Mouse (Mus musculus) monocyte, adult 5-6 weeks (primary cell): ENCODE data around the gene Hmgb4. TPM values are rescaled to one million over a fixed set of nuclear protein-coding genes. Genes with fewer than 3 reads are reported as not detected.

Experiments used
- ATAC-seq: fragments of 153-309, 156-312 bp; replicated peaks from 2 replicates; pipeline ENCODE4 v1.8.0; 2017; ENCODE audit warnings: mild to moderate bottlenecking; ENCODE audit not compliant: low TSS enrichment, insufficient number of reproducible peaks, severe bottlenecking, poor library complexity, low FRiP score
- total RNA-seq: library from RNA; stranded (forward); fragments of 200-1000, 200-491, 200-594 nt; gene quantifications from 3 replicates; pipeline ENCODE4 v1.2.3, GENCODE M21; 2017

Gene Hmgb4
- total RNA-seq, 1 experiment from 2014 or later: 3.5 TPM

DNA sequence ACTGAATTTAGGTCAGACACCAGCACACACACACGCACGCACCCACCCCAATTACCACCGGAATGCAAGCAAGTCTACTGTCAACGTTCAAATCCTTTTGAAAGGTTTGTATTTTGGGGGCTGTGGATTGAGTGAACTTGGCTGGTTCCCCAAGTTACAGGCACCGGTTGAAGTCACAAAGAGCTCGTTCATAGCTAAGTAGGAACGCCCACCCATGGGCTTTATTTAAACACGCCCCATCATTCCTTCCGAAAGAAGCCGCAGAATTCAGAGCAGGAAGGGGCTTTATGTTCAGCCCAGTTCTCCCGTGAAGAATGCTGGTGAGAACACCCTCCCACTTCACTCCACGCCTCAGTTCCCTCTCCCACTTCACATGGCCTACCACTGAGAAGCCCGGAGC is 27.3 kb downstream of the Hmgb4 start:
- ATAC-seq: no peak

DNA sequence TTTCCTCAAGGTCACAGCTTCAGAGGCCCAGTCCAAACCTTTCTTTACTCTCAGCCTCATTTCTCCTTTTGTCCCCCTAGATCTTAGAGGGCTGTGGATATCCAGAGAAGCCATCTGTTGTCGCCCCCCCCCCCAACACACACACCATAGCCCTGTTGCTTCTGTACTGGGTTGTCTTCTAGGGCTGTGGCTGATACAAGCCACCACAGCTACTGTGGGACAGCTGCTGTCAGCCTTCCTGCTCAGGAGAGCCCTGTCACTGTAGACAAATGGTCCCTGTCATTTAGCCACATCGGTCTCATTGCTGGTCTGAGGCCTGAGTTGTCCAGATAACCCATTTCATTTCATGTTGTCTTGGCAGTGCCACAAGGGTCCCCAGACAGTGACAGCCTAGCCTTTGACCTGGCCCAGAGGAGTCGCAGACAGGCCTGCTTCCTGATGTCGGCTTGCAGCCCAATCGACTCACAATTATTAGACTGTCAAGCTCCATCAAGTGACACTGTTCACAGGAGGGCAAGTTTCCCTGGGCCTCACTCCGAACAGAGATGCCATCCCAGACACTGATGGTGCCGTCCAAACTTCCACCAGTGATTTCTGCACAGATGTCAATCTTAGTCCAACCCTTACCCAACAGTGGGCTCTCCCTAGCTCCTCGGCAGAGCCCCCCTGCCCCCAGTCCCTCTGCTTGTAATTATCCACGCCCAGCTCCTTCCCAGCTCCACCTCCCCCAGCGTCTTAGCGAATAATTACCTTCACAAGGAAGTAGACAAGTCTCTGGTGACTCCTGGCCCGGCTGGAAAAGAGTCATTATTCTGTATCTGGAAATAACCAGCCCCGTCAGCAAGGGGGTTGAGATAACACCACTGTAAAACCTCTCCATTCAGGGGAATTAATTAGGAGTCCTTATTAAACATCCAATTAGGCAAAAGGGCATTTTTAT is 33.1 kb downstream of the Hmgb4 start:
- no peak for ATAC-seq

DNA sequence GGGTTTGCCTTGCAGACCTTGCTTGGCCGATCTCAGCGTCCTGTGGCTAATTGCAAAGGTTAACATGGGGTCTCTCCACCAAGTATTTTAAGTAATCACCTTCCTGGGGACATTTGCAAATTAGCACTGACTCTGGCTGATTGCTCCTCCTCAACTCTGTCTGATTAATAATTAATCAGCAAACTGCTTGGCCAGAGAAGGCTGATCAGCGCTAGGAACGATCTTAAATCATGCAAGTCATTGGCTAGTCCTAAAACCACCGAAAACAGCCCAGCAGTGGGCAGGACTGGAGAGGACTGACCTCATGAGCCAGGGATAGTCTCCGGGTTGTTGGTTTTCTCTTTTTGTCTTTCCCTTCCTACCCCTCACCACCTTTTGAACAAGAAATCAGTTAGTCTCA is 36.3 kb downstream of the Hmgb4 start:
- ATAC-seq: no peak

DNA sequence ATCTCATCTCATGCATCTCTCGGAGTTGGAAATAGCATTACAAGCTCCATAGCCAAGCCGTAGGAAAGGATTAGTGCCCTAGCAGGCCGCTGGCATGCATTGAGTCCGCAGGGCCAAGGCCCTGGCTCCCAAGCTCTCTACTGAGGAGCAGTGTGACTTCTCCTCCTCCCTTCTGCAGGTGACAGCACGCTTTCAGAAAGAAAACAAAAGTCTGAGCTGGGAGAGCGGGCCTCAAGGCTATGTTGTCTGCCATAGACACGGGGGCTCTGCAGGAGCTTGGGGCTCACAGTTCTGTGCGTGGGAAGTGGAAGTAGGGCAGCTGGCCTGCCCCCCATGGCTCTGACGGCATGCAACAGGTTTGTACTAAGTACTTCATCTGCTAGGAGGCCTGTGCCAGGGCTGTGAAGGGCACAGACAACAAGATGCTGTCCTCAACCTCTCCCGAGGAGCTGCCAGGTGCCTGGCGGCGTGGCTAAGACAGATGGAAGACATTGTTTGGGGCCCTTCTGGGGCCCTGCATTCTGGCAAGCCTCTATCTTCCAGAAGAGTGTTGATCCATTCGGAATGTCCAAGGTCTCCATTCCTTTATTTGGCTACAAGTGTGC is 42.7 kb downstream of the Hmgb4 start:
- no peak for ATAC-seq
